Mouse (Mus musculus): ENCODE measurements around the gene Olfr1048. TPM values are rescaled to one million over a fixed set of nuclear protein-coding genes. Genes with fewer than 3 reads are reported as not detected.

Olfr1048 gene
- polyA plus RNA-seq, 1 experiment: not detected

GRCm38 (mm10) chr2:86185583-86185982 is 54.5 kb downstream of the Olfr1048 start, which contains the start of gene Olfr52:
Gene Olfr52, minus strand, starts transcription at chr2:86185683.
- TF ChIP-seq POLR2A (IDR thresholded peaks at IDR 0.05; ENCODE audit: low read depth, low read length): no peak
- TF ChIP-seq CTCF (IDR thresholded peaks at IDR 0.05; ENCODE audit: extremely low read depth, insufficient read depth, insufficient read length, insufficient replicate concordance): no peak
- H3K4me3 ChIP-seq (ENCODE audit: extremely low read depth, insufficient read depth, insufficient read length): no peak within 1 kb of the TSS
- H3K27me3 ChIP-seq (ENCODE audit: control insufficient read depth, insufficient read depth, low read length): no peaks in the 10 kb centered on the region
- H3K36me3 ChIP-seq (ENCODE audit: control insufficient read depth, insufficient read depth, low read length): no peaks in the 10 kb centered on the region
- no peaks in the 10 kb centered on the region for H3K4me1 ChIP-seq (ENCODE audit: control insufficient read depth, insufficient read depth, insufficient read length)
- no peak for DNase-seq (ENCODE audit: low read depth in 1 of 2, low spot score in 2 of 2)
- no peak within 1 kb of the TSS for H3K27ac ChIP-seq (ENCODE audit: insufficient read depth, low read length)

Other genes starting within 250 kb of the Olfr1048 start
- not detected in 2 replicates for gene Olfr1031, start 250.0 kb downstream of the Olfr1048 start, polyA plus RNA-seq (2012; rRNA removed)
- not detected in 2 replicates for gene Olfr1032, start 234.7 kb downstream of the Olfr1048 start, polyA plus RNA-seq (2012; rRNA removed)
- 0.28 and 0.30 TPM in 2 replicates for gene Olfr1033, start 219.7 kb downstream of the Olfr1048 start, polyA plus RNA-seq (2012; rRNA removed)
- 0.06 and 0.11 TPM in 2 replicates for gene Olfr1034, start 194.4 kb downstream of the Olfr1048 start, polyA plus RNA-seq (2012; rRNA removed)
- gene Olfr1036, start 166.3 kb downstream of the Olfr1048 start, polyA plus RNA-seq (2012; rRNA removed): not detected in 2 replicates
- gene Olfr1037, start 152.9 kb downstream of the Olfr1048 start, polyA plus RNA-seq (2012; rRNA removed): not detected in 2 replicates
- not detected in 2 replicates for gene Olfr1039, start 104.4 kb downstream of the Olfr1048 start, polyA plus RNA-seq (2012; rRNA removed)
- gene Olfr1040, start 93.6 kb downstream of the Olfr1048 start, polyA plus RNA-seq (2012; rRNA removed): not detected in 2 replicates
- gene Olfr1042, start 78.5 kb downstream of the Olfr1048 start, polyA plus RNA-seq (2012; rRNA removed): not detected in 2 replicates
- not detected in 2 replicates for gene Olfr1043, start 72.8 kb downstream of the Olfr1048 start, polyA plus RNA-seq (2012; rRNA removed)
- gene Olfr1044, start 62.5 kb downstream of the Olfr1048 start, polyA plus RNA-seq (2012; rRNA removed): not detected in 2 replicates
- gene Olfr52, start 54.6 kb downstream of the Olfr1048 start, polyA plus RNA-seq (2012; rRNA removed): not detected in 2 replicates
- not detected in 2 replicates for gene Olfr1045, start 37.3 kb downstream of the Olfr1048 start, polyA plus RNA-seq (2012; rRNA removed)
- not detected in 2 replicates for gene Olfr1046, start 21.0 kb downstream of the Olfr1048 start, polyA plus RNA-seq (2012; rRNA removed)
- not detected in 2 replicates for gene Olfr1047, start 8.9 kb downstream of the Olfr1048 start, polyA plus RNA-seq (2012; rRNA removed)
- gene Olfr1049, start 18.0 kb upstream of the Olfr1048 start, polyA plus RNA-seq (2012; rRNA removed): not detected in 2 replicates
- gene Olfr1051, start 38.8 kb upstream of the Olfr1048 start, polyA plus RNA-seq (2012; rRNA removed): not detected in 2 replicates
- not detected in 2 replicates for gene Olfr1052, start 52.2 kb upstream of the Olfr1048 start, polyA plus RNA-seq (2012; rRNA removed)
- not detected in 2 replicates for gene Olfr1053, start 75.0 kb upstream of the Olfr1048 start, polyA plus RNA-seq (2012; rRNA removed)
- not detected in 2 replicates for gene Olfr1054, start 95.1 kb upstream of the Olfr1048 start, polyA plus RNA-seq (2012; rRNA removed)
- not detected in 2 replicates for gene Olfr1055, start 110.0 kb upstream of the Olfr1048 start, polyA plus RNA-seq (2012; rRNA removed)
- gene Olfr1056, start 122.2 kb upstream of the Olfr1048 start, polyA plus RNA-seq (2012; rRNA removed): not detected in 2 replicates
- gene Olfr1057, start 138.1 kb upstream of the Olfr1048 start, polyA plus RNA-seq (2012; rRNA removed): not detected in 2 replicates
- gene Olfr1058, start 148.3 kb upstream of the Olfr1048 start, polyA plus RNA-seq (2012; rRNA removed): not detected in 2 replicates
- not detected in 2 replicates for gene Olfr1061, start 173.8 kb upstream of the Olfr1048 start, polyA plus RNA-seq (2012; rRNA removed)
- not detected in 2 replicates for gene Olfr1062, start 186.5 kb upstream of the Olfr1048 start, polyA plus RNA-seq (2012; rRNA removed)
- gene Olfr1065, start 210.3 kb upstream of the Olfr1048 start, polyA plus RNA-seq (2012; rRNA removed): not detected in 2 replicates
- gene Olfr1066, start 216.0 kb upstream of the Olfr1048 start, polyA plus RNA-seq (2012; rRNA removed): not detected in 2 replicates
- gene Olfr228, start 247.1 kb upstream of the Olfr1048 start, polyA plus RNA-seq (2012; rRNA removed): not detected in 2 replicates